Mouse (Mus musculus) telencephalon, adult 2 months (tissue): Measurements from ENCODE around the gene Mrgpra4.

Source experiments
- DNase-seq: peaks from one replicate; pipeline ENCODE4 v3.0.0-alpha.2; 2011; ENCODE audit warnings: low read depth, low spot score

Mrgpra4 gene

GRCm38 (mm10) chr7:47981995-47982394 is at the start of gene Mrgpra4:
Gene Mrgpra4, minus strand, starts transcription at chr7:47982095.
- DNase-seq = no peak

DNA sequence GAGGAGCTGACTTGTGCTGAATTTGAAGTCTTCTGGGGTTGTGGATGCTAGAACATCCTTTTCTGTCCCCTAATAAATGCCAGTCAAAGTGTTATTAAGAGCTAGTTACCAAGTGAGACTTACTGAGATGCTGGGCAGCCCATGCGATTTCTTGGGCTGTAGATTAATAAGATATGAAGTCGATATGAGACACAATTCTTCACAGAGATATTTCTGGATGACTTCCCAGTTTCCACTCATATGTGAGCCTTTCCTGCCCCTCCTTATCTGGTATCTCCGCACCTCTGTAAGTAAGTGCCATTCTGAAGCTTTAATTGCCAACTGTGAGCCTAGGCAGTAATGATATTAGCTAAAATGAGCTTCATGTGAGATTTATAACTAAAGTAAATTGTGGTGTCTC is 45.6 kb upstream of the Mrgpra4 start, which contains the start of gene Mrgprx1:
Gene Mrgprx1, minus strand, starts transcription at position 101 of the 400 bp plus-strand sequence.
- no peak for DNase-seq

DNA sequence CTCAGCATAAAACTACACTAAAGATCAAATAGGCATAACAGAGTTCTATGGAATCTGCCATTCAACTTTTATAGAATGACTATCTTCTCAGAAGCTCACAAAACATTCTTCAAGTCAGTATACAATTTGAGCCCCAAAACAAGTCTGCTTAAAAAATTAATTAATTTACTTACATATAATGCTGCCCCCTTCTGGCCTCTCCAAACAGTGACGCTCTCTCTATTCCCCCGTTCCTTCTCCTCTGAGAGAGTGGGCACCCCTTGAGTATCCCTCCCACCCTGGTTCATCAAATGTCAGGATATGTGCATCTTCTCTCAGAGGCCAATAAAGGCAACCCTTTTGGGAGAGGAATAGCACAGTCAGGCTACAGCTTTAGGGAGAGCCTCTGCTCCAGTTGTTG is 36.0 kb upstream of the Mrgpra4 start:
- no peak for DNase-seq

DNA sequence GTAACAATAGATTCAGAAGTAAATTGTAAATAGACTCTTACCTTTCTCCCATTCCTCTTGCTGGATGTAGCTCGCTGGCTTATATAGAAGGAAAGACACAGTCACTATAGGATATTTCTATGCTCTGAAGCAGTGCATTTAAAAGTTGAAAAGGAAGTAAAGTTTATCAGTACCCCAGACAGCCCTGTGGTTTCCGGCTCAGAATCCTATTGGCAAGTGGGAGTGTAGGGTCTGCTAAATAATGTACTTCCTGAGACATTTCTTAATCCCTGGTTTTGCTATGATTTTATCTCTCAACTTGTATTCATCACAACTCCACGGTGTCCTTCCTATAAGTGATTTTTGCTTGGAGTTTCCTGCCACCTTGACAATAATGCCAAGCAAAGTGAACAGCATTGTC is 13.8 kb upstream of the Mrgpra4 start:
- no peak for DNase-seq

GRCm38 (mm10) chr7:47986752-47987151 is 4.9 kb upstream of the Mrgpra4 start:
- no peak for DNase-seq
